Mouse (Mus musculus): ENCODE data around the gene Mthfsd. TPM values are rescaled to one million over a fixed set of nuclear protein-coding genes. Genes with fewer than 3 reads are reported as not detected.

Mthfsd gene
- polyA plus RNA-seq, 1 experiment from 2014 or later: 66.9 TPM

GRCm38 (mm10) chr8:121121704-121122103, 13.5 kb upstream of the Mthfsd start:
- 0 out of 2 replicates have a peak, but pooled peaks cover 3% of the 10 kb centered on the region for H3K36me3 ChIP-seq
- peaks cover 84% of the 10 kb centered on the region for H3K27me3 ChIP-seq
- no peaks in the 10 kb centered on the region for H3K9me3 ChIP-seq
- H3K27ac ChIP-seq: no peak overlapping the region
- ATAC-seq (ENCODE audit: insufficient number of reproducible peaks, insufficient read depth, low FRiP score, low TSS enrichment): no peak
- peak overlapping the region; percentile 64 for H3K4me3 ChIP-seq
- no peak overlapping the region for H3K9ac ChIP-seq
- peak overlapping the region; percentile 91 for H3K4me2 ChIP-seq (replicated peaks)
- 12% methylated on average over 8 of the region's 8 CpGs for WGBS
- peaks cover 27% of the 10 kb centered on the region for H3K4me1 ChIP-seq

- 0 out of 2 replicates have a peak, but pooled peaks cover 3% of the 10 kb centered on the region for H3K36me3 ChIP-seq
- H3K27ac ChIP-seq: peak overlapping the region; percentile 36; the same call in 1 of the 2 replicates
- H3K4me1 ChIP-seq: peaks cover 19% of the 10 kb centered on the region
- 8% methylated on average over 17 of the region's 17 CpGs for WGBS
- peak overlapping the region; percentile 64 for H3K4me3 ChIP-seq
- no peak for ATAC-seq (ENCODE audit: insufficient number of reproducible peaks, insufficient read depth, low FRiP score, low TSS enrichment)
- peak overlapping the region; percentile 51 for H3K9ac ChIP-seq
- peak overlapping the region; percentile 91 for H3K4me2 ChIP-seq (replicated peaks)
- H3K9me3 ChIP-seq: no peaks in the 10 kb centered on the region
- H3K27me3 ChIP-seq: peaks cover 81% of the 10 kb centered on the region
Measured at GRCm38 (mm10) chr8:121120456-121121419, 12.5 kb upstream of the Mthfsd start.

GRCm38 (mm10) chr8:121119635-121120455, 11.7 kb upstream of the Mthfsd start:
- peak overlapping the region; percentile 91 for H3K4me2 ChIP-seq (replicated peaks)
- no peak for ATAC-seq (ENCODE audit: insufficient number of reproducible peaks, insufficient read depth, low FRiP score, low TSS enrichment)

DNA sequence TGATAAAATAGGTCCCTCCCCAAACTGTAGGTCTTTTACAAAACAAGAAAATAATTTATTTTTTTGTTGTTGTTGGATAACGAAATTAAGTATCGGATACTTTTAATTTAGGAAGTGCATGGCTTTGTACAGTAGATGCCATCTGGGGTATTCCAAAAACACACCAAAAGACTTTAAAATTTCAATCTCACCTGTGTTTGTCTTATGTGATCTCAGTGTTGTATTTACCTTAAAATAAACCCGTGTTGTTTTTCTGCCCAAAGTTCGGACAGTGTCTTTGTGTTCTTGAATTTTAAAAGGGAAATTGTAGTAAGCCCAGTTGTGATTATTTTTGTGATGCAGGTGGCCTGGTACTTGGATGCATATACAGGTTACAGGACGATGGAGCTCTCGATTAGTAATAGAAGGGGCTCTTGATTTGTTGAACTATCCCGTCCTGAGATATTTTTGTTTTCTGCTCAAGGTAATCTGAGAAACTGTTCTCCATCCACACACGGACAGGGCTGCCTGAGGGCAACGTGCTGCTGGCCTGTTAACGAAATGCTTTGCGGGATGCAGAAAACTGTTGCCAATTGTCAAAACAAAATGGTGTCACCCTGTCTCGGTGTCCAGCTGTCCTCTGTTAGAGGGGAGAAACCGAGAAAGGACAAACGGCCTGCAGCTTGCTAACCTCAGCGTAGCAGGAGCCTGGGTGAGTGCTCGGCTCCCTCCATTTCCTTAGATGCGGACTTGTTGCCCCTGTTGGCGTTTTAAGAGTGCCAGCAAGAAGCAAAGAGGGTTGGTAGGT, 10.6 kb upstream of the Mthfsd start:
- Histone ChIP-seq H3K9ac (peak overlapping the region; percentile 85), H3K27me3 (peaks cover 85% of the 10 kb centered on the region), H3K4me1 (0 out of 2 replicates have a peak, but pooled peaks cover 12% of the 10 kb centered on the region), H3K4me2 (replicated peaks) (peak overlapping the region; percentile 91), H3K36me3 (0 out of 2 replicates have a peak, but pooled peaks cover 3% of the 10 kb centered on the region), H3K4me3 (peak overlapping the region; percentile 64), H3K27ac (no peak overlapping the region), H3K9me3 (no peaks in the 10 kb centered on the region)
- 2% methylated on average over 18 of the region's 18 CpGs for WGBS
- no peak for ATAC-seq (ENCODE audit: insufficient number of reproducible peaks, insufficient read depth, low FRiP score, low TSS enrichment)

More at GRCm38 (mm10) chr8:121119635-121120455, 11.7 kb upstream of the Mthfsd start:
- peak overlapping the region; percentile 51 for H3K9ac ChIP-seq
- peak overlapping the region; percentile 36; the same call in 1 of the 2 replicates for H3K27ac ChIP-seq
- H3K27me3 ChIP-seq: peaks cover 84% of the 10 kb centered on the region
- H3K9me3 ChIP-seq: no peaks in the 10 kb centered on the region
- 0 out of 2 replicates have a peak, but pooled peaks cover 3% of the 10 kb centered on the region for H3K36me3 ChIP-seq
- peaks cover 15% of the 10 kb centered on the region for H3K4me1 ChIP-seq
- H3K4me3 ChIP-seq: peak overlapping the region; percentile 64
- WGBS: 5% methylated on average over 12 of the region's 12 CpGs

DNA sequence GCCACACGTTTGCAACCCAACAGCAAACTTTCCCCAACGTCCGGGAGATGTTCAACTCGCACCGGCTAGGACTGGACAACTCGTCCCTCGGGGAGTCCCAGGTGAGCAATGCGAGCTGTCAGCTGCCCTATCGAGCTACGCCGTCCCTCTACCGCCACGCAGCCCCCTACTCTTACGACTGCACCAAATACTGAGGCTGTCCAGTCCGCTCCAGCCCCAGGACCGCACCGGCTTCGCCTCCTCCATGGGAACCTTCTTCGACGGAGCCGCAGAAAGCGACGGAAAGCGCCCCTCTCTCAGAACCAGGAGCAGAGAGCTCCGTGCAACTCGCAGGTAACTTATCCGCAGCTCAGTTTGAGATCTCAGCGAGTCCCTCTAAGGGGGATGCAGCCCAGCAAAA, 9.7 kb upstream of the Mthfsd start:
- Histone ChIP-seq H3K4me1 (0 out of 2 replicates have a peak, but pooled peaks cover 14% of the 10 kb centered on the region), H3K4me2 (replicated peaks) (peak overlapping the region; percentile 91), H3K36me3 (0 out of 2 replicates have a peak, but pooled peaks cover under 1% of the 10 kb centered on the region), H3K27me3 (peaks cover 80% of the 10 kb centered on the region), H3K27ac (peak overlapping the region; percentile 96), H3K9me3 (no peaks in the 10 kb centered on the region), H3K9ac (peak overlapping the region; percentile 85), H3K4me3 (peak overlapping the region; percentile 64)
- ATAC-seq (ENCODE audit: insufficient number of reproducible peaks, insufficient read depth, low FRiP score, low TSS enrichment): no peak
- under 1% methylated on average over 28 of the region's 28 CpGs for WGBS

DNA sequence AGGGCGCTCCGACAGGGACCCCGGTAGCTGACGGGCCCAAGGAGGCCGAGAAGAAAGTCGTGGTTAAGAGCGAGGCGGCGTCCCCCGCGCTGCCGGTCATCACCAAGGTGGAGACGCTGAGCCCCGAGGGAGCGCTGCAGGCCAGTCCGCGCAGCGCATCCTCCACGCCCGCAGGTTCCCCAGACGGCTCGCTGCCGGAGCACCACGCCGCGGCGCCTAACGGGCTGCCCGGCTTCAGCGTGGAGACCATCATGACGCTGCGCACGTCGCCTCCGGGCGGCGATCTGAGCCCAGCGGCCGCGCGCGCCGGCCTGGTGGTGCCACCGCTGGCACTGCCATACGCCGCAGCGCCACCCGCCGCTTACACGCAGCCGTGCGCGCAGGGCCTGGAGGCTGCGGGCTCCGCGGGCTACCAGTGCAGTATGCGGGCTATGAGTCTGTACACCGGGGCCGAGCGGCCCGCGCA, 9.0 kb upstream of the Mthfsd start:
- peak overlapping the region; percentile 85 for H3K9ac ChIP-seq
- 0 out of 2 replicates have a peak, but pooled peaks cover 14% of the 10 kb centered on the region for H3K4me1 ChIP-seq
- ATAC-seq (ENCODE audit: insufficient number of reproducible peaks, insufficient read depth, low FRiP score, low TSS enrichment): no peak
- WGBS: under 1% methylated on average over 57 of the region's 62 CpGs
- peak overlapping the region; percentile 96 for H3K27ac ChIP-seq
- H3K4me3 ChIP-seq: peak overlapping the region; percentile 64
- no peaks in the 10 kb centered on the region for H3K9me3 ChIP-seq
- H3K36me3 ChIP-seq: no peaks in the 10 kb centered on the region
- peak overlapping the region; percentile 91 for H3K4me2 ChIP-seq (replicated peaks)
- peaks cover 80% of the 10 kb centered on the region for H3K27me3 ChIP-seq

- Histone ChIP-seq H3K27ac (peak overlapping the region; percentile 96), H3K4me3 (peak overlapping the region; percentile 64), H3K4me1 (0 out of 2 replicates have a peak, but pooled peaks cover 14% of the 10 kb centered on the region), H3K36me3 (no peaks in the 10 kb centered on the region), H3K4me2 (replicated peaks) (peak overlapping the region; percentile 91), H3K9me3 (no peaks in the 10 kb centered on the region), H3K9ac (peak overlapping the region; percentile 85), H3K27me3 (peaks cover 76% of the 10 kb centered on the region)
- under 1% methylated on average over 55 of the region's 55 CpGs for WGBS
- ATAC-seq (ENCODE audit: insufficient number of reproducible peaks, insufficient read depth, low FRiP score, low TSS enrichment): 0 out of 2 replicates have a peak, but pooled peaks have one; percentile 47
Measured at GRCm38 (mm10) chr8:121116591-121117185, 8.5 kb upstream of the Mthfsd start.

GRCm38 (mm10) chr8:121115948-121116347, 7.8 kb upstream of the Mthfsd start, which contains the start of gene Foxc2:
Foxc2 (plus strand) TSS chr8:121116171.
- Histone ChIP-seq H3K4me2 (replicated peaks) (peak within 1 kb of the TSS; percentile 91), H3K9me3 (no peaks in the 10 kb centered on the region), H3K9ac (peak within 1 kb of the TSS; percentile 85), H3K36me3 (no peaks in the 10 kb centered on the region), H3K4me3 (peak within 1 kb of the TSS; percentile 64), H3K27me3 (peaks cover 75% of the 10 kb centered on the region), H3K4me1 (0 out of 2 replicates have a peak, but pooled peaks cover 14% of the 10 kb centered on the region), H3K27ac (peak within 1 kb of the TSS; percentile 96)
- ATAC-seq (ENCODE audit: insufficient number of reproducible peaks, insufficient read depth, low FRiP score, low TSS enrichment): 0 out of 2 replicates have a peak, but pooled peaks have one; percentile 22
- WGBS: under 1% methylated on average over 25 of the region's 25 CpGs

DNA sequence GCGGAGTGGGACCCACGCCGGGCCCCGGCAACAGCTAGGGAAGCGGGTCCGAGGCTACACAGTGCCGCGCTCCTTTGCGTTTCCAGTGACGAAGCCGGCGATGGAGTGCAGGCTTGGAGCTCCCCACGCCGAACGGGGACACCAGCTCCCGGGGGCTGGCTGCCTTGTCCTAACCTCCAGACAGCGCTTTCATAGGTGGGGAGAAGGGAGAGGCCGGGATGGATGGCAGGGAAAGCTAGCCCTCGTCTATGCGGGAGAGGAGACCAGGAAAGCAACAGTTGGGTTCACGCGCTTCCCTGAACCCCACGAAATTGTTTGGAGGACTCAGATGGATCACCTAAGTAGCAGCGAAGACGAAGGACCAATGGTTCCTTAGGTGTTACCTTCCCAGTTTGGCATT, 6.9 kb upstream of the Mthfsd start:
- H3K4me3 ChIP-seq: peak overlapping the region; percentile 22
- under 1% methylated on average over 25 of the region's 25 CpGs for WGBS

GRCm38 (mm10) chr8:121113261-121113660, 5.1 kb upstream of the Mthfsd start:
- 0 out of 2 replicates have a peak, but pooled peaks cover 19% of the 10 kb centered on the region for H3K4me1 ChIP-seq

More for the DNA sequence above, 6.9 kb upstream of the Mthfsd start:
- Histone ChIP-seq H3K27me3 (peaks cover 67% of the 10 kb centered on the region), H3K4me2 (replicated peaks) (peak overlapping the region; percentile 45), H3K36me3 (no peaks in the 10 kb centered on the region), H3K9me3 (no peaks in the 10 kb centered on the region), H3K9ac (peak overlapping the region; percentile 57), H3K4me1 (0 out of 2 replicates have a peak, but pooled peaks cover 14% of the 10 kb centered on the region), H3K27ac (peak overlapping the region; percentile 36; the same call in 1 of the 2 replicates)
- no peak for ATAC-seq (ENCODE audit: insufficient number of reproducible peaks, insufficient read depth, low FRiP score, low TSS enrichment)

More at GRCm38 (mm10) chr8:121113261-121113660, 5.1 kb upstream of the Mthfsd start:
- Histone ChIP-seq H3K9ac (no peak overlapping the region), H3K4me2 (replicated peaks) (peak overlapping the region; percentile 31), H3K4me3 (no peak overlapping the region), H3K36me3 (no peaks in the 10 kb centered on the region), H3K9me3 (no peaks in the 10 kb centered on the region), H3K27ac (no peak overlapping the region), H3K27me3 (peaks cover 58% of the 10 kb centered on the region)
- no peak for ATAC-seq (ENCODE audit: insufficient number of reproducible peaks, insufficient read depth, low FRiP score, low TSS enrichment)
- under 1% methylated on average over 21 of the region's 21 CpGs for WGBS
